Mouse (Mus musculus) midbrain, embryonic 14.5 days (tissue): Measurements from ENCODE around the gene Zfp808. TPM values are rescaled to one million over a fixed set of nuclear protein-coding genes. Genes with fewer than 3 reads are reported as not detected.
A peak's percentile ranks its signal among the peaks of the same experiment; 100 is the strongest.
"Not testable (repeated sequence)": the region's sequence is repeated elsewhere in the genome, so short reads cannot be mapped to it uniquely, and the experiment has no call there.

Source experiments
- ATAC-seq: fragments of 200-750 bp; cut with Nextera tagmentation; 2 replicates; pipeline ENCODE4 v1.8.0; 2017; ENCODE audit warnings: moderate number of reproducible peaks, moderate library complexity; ENCODE audit not compliant: low FRiP score, low TSS enrichment
- DNase-seq: peaks from one replicate; pipeline ENCODE4 v3.0.0-alpha.2; 2015
- H3K27ac ChIP-seq: fragments of 300-500 bp; sonication (generic); replicated peaks from 2 replicates; pipeline ENCODE4 v1.5.1; 2014; ENCODE audit warnings: mild to moderate bottlenecking, low read depth, low read length, moderate library complexity
- H3K27me3 ChIP-seq: fragments of 300-500 bp; sonication (generic); 2 replicates; pipeline ENCODE4 v1.6.1; 2014; ENCODE audit warnings: low read length, control low read depth, mixed read lengths; ENCODE audit not compliant: control insufficient read depth, insufficient read depth
- H3K36me3 ChIP-seq: fragments of 300-500 bp; sonication (generic); 2 replicates; pipeline ENCODE4 v1.6.1; 2014; ENCODE audit warnings: low read length, control low read depth; ENCODE audit not compliant: control insufficient read depth, insufficient read depth
- H3K4me1 ChIP-seq: fragments of 300-500 bp; sonication (generic); 2 replicates; pipeline ENCODE4 v1.6.1; 2014; ENCODE audit warnings: mild to moderate bottlenecking, antibody characterized with exemption, low read length, control low read depth; ENCODE audit not compliant: control insufficient read depth, insufficient read depth
- H3K4me2 ChIP-seq: fragments of 300-500 bp; sonication (generic); 2 replicates; pipeline ENCODE4 v1.6.1; 2014; ENCODE audit warnings: mild to moderate bottlenecking, low read length, moderate library complexity
- H3K4me3 ChIP-seq: fragments of 300-500 bp; sonication (generic); replicated peaks from 2 replicates; pipeline ENCODE4 v1.5.1; 2014; ENCODE audit warnings: low read depth, low read length
- H3K9ac ChIP-seq: fragments of 300-500 bp; sonication (generic); replicated peaks from 2 replicates; pipeline ENCODE4 v1.6.1; 2014; ENCODE audit warnings: mild to moderate bottlenecking, low read length, moderate library complexity
- H3K9me3 ChIP-seq: fragments of 300-500 bp; sonication (generic); 2 replicates; pipeline ENCODE4 v1.6.1; 2016; ENCODE audit warnings: low read length, control low read depth, mixed read lengths; ENCODE audit not compliant: control insufficient read depth
- WGBS: fragments of 180-500 bp; shearing (Covaris S2); extraction: QIAGEN DNeasy Blood & Tissue Kit; methylation state at CpG from one replicate; pipeline ENCODE4 v1.1.7; 2014; 5-methylcytosine and 5-hydroxymethylcytosine counted together
- polyA plus RNA-seq: library from polyadenylated mRNA; unstranded; fragments of >200 nt; fragmentation: Nextera tagmentation; extraction: Ambion mirVana; gene quantifications from 2 replicates; pipeline ENCODE4 v1.2.1, GENCODE M21; 2014

Zfp808 gene
- 4.6 and 5.7 TPM in 2 replicates for polyA plus RNA-seq

GRCm38 (mm10) chr13:62129432-62130171 is at the start of gene Zfp808:
TSS of gene Zfp808 (plus strand) at chr13:62129886.
- not testable (repeated sequence) for H3K4me1 ChIP-seq, H3K9me3 ChIP-seq, H3K36me3 ChIP-seq, H3K27me3 ChIP-seq, H3K27ac ChIP-seq
- Histone ChIP-seq H3K4me3 (peak within 1 kb of the TSS; percentile 47), H3K4me2 (peak within 1 kb of the TSS; percentile 50), H3K9ac (peak within 1 kb of the TSS; percentile 53; the same call in 1 of the 2 replicates)
- 2% methylated on average over 19 of the region's 21 CpGs for WGBS
- peak; percentile 65 for DNase-seq
- ATAC-seq, result peak; percentile 63; the same call in 1 of the 2 replicates

- 75% methylated on average over 4 of the region's 4 CpGs for WGBS
- ATAC-seq, H3K4me1 ChIP-seq, H3K9me3 ChIP-seq, H3K27me3 ChIP-seq, H3K4me3 ChIP-seq, DNase-seq, H3K4me2 ChIP-seq, H3K27ac ChIP-seq, H3K9ac ChIP-seq, H3K36me3 ChIP-seq: not testable (repeated sequence)
Measured at GRCm38 (mm10) chr13:62098786-62099185, 30.9 kb upstream of the Zfp808 start.

GRCm38 (mm10) chr13:62099454-62099853 is 30.2 kb upstream of the Zfp808 start:
- DNase-seq, result not testable (repeated sequence)
- 90% methylated on average over 4 of the region's 4 CpGs for WGBS

GRCm38 (mm10) chr13:62102368-62102767 is 27.3 kb upstream of the Zfp808 start:
- not testable (repeated sequence) for H3K27ac ChIP-seq, ATAC-seq, H3K36me3 ChIP-seq, H3K27me3 ChIP-seq, H3K9ac ChIP-seq, H3K4me3 ChIP-seq, H3K4me1 ChIP-seq, DNase-seq, H3K4me2 ChIP-seq, H3K9me3 ChIP-seq
- 80% methylated on average over 1 of the region's 1 CpGs for WGBS

More at GRCm38 (mm10) chr13:62099454-62099853, 30.2 kb upstream of the Zfp808 start:
- H3K4me3 ChIP-seq, H3K36me3 ChIP-seq, H3K27me3 ChIP-seq, H3K27ac ChIP-seq, H3K4me1 ChIP-seq, H3K9ac ChIP-seq, H3K9me3 ChIP-seq, H3K4me2 ChIP-seq, ATAC-seq: not testable (repeated sequence)

GRCm38 (mm10) chr13:62115861-62116260 is 13.8 kb upstream of the Zfp808 start:
- not testable (repeated sequence) for H3K4me3 ChIP-seq, H3K27me3 ChIP-seq, DNase-seq, H3K27ac ChIP-seq, H3K4me2 ChIP-seq, H3K9me3 ChIP-seq, H3K9ac ChIP-seq, H3K4me1 ChIP-seq, H3K36me3 ChIP-seq, ATAC-seq
- WGBS, result 19% methylated on average over 2 of the region's 2 CpGs

- H3K36me3 ChIP-seq, DNase-seq, H3K27me3 ChIP-seq, H3K4me1 ChIP-seq, H3K9ac ChIP-seq, H3K4me3 ChIP-seq, H3K9me3 ChIP-seq, H3K4me2 ChIP-seq, ATAC-seq, H3K27ac ChIP-seq: not testable (repeated sequence)
- 64% methylated on average over 1 of the region's 1 CpGs for WGBS
Measured at GRCm38 (mm10) chr13:62121578-62121977, 8.1 kb upstream of the Zfp808 start.

GRCm38 (mm10) chr13:62181835-62182755 is 52.4 kb downstream of the Zfp808 start:
- H3K27ac ChIP-seq, H3K4me1 ChIP-seq, DNase-seq, ATAC-seq, H3K9me3 ChIP-seq, H3K27me3 ChIP-seq, H3K9ac ChIP-seq, H3K4me3 ChIP-seq, H3K4me2 ChIP-seq, H3K36me3 ChIP-seq: not testable (repeated sequence)
- 68% methylated on average over 2 of the region's 2 CpGs for WGBS

GRCm38 (mm10) chr13:62245264-62245663 is 115.6 kb downstream of the Zfp808 start:
- Histone ChIP-seq H3K4me1 (no peaks in the 10 kb centered on the region), H3K27me3 (no peaks in the 10 kb centered on the region), H3K27ac (no peak overlapping the region), H3K9me3 (peaks cover 15% of the 10 kb centered on the region; the same call in 1 of the 2 replicates), H3K4me2 (no peak overlapping the region), H3K4me3 (no peak overlapping the region), H3K36me3 (no peaks in the 10 kb centered on the region), H3K9ac (no peak overlapping the region)
- DNase-seq (no peak), ATAC-seq (no peak)
- whole genome bisulfite sequencing, result 56% methylated on average over 3 of the region's 3 CpGs
